Mouse (Mus musculus): ENCODE data around the gene Mrpl40. TPM values are rescaled to one million over a fixed set of nuclear protein-coding genes. Genes with fewer than 3 reads are reported as not detected.

The Mrpl40 gene
- polyA plus RNA-seq (2012), result 1.9 and 2.1 TPM in 2 replicates

GRCm38 (mm10) chr16:18876442-18877308, at the start of gene Mrpl40, which contains the start of gene Hira:
Gene Mrpl40 (minus strand): TSS chr16:18876862.
Gene Hira (plus strand): TSS chr16:18877037.
- TF ChIP-seq GATA1 (IDR thresholded peaks at IDR 0.05; ENCODE audit: low read length), result no peak
- peak within 1 kb of the TSS; percentile 99 for H3K4me3 ChIP-seq (replicated peaks)
- H3K9me3 ChIP-seq (ENCODE audit: control insufficient read depth, low read length), result no peaks in the 10 kb centered on the region
- no peaks in the 10 kb centered on the region for H3K27me3 ChIP-seq (ENCODE audit: control insufficient read depth)
- H3K4me1 ChIP-seq (ENCODE audit: control insufficient read depth), result peaks cover 53% of the 10 kb centered on the region
- H3K36me3 ChIP-seq (ENCODE audit: control insufficient read depth), result peaks cover 64% of the 10 kb centered on the region

- Histone ChIP-seq H3K27me3 (ENCODE audit: control insufficient read depth) (no peaks in the 10 kb centered on the region), H3K4me3 (replicated peaks) (no peak overlapping the region), H3K4me1 (ENCODE audit: control insufficient read depth) (no peaks in the 10 kb centered on the region), H3K36me3 (ENCODE audit: control insufficient read depth) (peaks cover 95% of the 10 kb centered on the region), H3K9me3 (ENCODE audit: control insufficient read depth, low read length) (no peaks in the 10 kb centered on the region)
- TF ChIP-seq GATA1 (IDR thresholded peaks at IDR 0.05; ENCODE audit: low read length) (no peak), TAL1 (IDR thresholded peaks at IDR 0.05; ENCODE audit: low read length) (no peak)
Observed at GRCm38 (mm10) chr16:18921771-18922170, 45.1 kb upstream of the Mrpl40 start.

GRCm38 (mm10) chr16:18916064-18916463, 39.4 kb upstream of the Mrpl40 start:
- Histone ChIP-seq H3K36me3 (ENCODE audit: control insufficient read depth) (peaks cover 82% of the 10 kb centered on the region), H3K27me3 (ENCODE audit: control insufficient read depth) (no peaks in the 10 kb centered on the region), H3K4me3 (replicated peaks) (no peak overlapping the region), H3K9me3 (ENCODE audit: control insufficient read depth, low read length) (no peaks in the 10 kb centered on the region), H3K4me1 (ENCODE audit: control insufficient read depth) (no peaks in the 10 kb centered on the region)
- TF ChIP-seq GATA1 (IDR thresholded peaks at IDR 0.05; ENCODE audit: low read length) (no peak), TAL1 (IDR thresholded peaks at IDR 0.05; ENCODE audit: low read length) (no peak)

GRCm38 (mm10) chr16:18905648-18906047, 29.0 kb upstream of the Mrpl40 start:
- peaks cover 74% of the 10 kb centered on the region for H3K36me3 ChIP-seq (ENCODE audit: control insufficient read depth)
- no peaks in the 10 kb centered on the region for H3K9me3 ChIP-seq (ENCODE audit: control insufficient read depth, low read length)
- TF ChIP-seq GATA1 (IDR thresholded peaks at IDR 0.05; ENCODE audit: low read length) (no peak), TAL1 (IDR thresholded peaks at IDR 0.05; ENCODE audit: low read length) (no peak)
- H3K27me3 ChIP-seq (ENCODE audit: control insufficient read depth), result no peaks in the 10 kb centered on the region
- no peaks in the 10 kb centered on the region for H3K4me1 ChIP-seq (ENCODE audit: control insufficient read depth)
- no peak overlapping the region for H3K4me3 ChIP-seq (replicated peaks)

DNA sequence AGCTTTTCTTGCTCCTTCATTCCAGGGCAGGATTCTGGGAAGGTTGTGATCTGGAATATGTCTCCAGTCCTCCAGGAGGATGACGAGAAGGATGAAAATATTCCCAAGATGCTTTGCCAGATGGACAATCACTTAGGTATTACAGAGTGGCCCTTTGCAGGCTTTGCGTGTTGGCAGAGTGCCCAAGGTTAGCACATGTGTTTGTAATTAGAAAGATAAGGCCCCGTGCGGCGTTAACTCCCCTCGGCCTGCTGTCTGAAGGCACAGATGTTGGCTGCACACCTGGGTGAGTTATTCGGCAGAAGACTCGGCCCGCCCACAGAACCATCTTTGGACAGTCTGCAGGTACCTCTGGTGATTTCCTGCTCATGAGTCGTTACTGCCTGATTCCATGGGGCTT, 19.8 kb upstream of the Mrpl40 start:
- Histone ChIP-seq H3K27me3 (ENCODE audit: control insufficient read depth) (no peaks in the 10 kb centered on the region), H3K4me3 (replicated peaks) (no peak overlapping the region), H3K4me1 (ENCODE audit: control insufficient read depth) (peaks cover 30% of the 10 kb centered on the region), H3K36me3 (ENCODE audit: control insufficient read depth) (peaks cover 73% of the 10 kb centered on the region), H3K9me3 (ENCODE audit: control insufficient read depth, low read length) (no peaks in the 10 kb centered on the region)
- no peak for TF ChIP-seq GATA1 (IDR thresholded peaks at IDR 0.05; ENCODE audit: low read length)
- no peak for TF ChIP-seq TAL1 (IDR thresholded peaks at IDR 0.05; ENCODE audit: low read length)

DNA sequence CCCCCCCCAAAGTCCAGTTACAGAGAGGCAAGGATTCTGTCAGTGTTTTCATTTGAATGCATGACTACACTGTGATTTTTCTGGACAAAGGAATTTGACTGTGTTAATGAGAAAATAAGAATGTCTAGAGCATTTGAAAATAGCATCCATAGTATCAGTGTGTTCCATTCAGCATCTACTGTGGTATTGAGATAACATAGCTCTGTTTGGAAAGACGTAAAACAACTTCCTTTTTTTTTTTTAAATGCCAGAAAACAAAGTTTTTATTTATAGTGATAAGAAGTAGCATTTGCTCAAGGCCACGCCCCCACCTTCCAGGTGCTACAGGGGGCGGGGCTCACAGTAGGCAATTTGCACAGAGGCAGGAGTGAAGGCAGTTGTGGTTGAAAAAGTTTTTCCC, 18.6 kb upstream of the Mrpl40 start:
- H3K4me3 ChIP-seq (replicated peaks), result no peak overlapping the region
- H3K36me3 ChIP-seq (ENCODE audit: control insufficient read depth), result peaks cover 65% of the 10 kb centered on the region
- no peaks in the 10 kb centered on the region for H3K27me3 ChIP-seq (ENCODE audit: control insufficient read depth)
- no peaks in the 10 kb centered on the region for H3K9me3 ChIP-seq (ENCODE audit: control insufficient read depth, low read length)
- H3K4me1 ChIP-seq (ENCODE audit: control insufficient read depth), result peaks cover 35% of the 10 kb centered on the region
- TF ChIP-seq TAL1 (IDR thresholded peaks at IDR 0.05; ENCODE audit: low read length) (no peak), GATA1 (IDR thresholded peaks at IDR 0.05; ENCODE audit: low read length) (no peak)

- Histone ChIP-seq H3K27me3 (ENCODE audit: control insufficient read depth) (no peaks in the 10 kb centered on the region), H3K4me1 (ENCODE audit: control insufficient read depth) (peaks cover 47% of the 10 kb centered on the region), H3K36me3 (ENCODE audit: control insufficient read depth) (peaks cover 52% of the 10 kb centered on the region), H3K9me3 (ENCODE audit: control insufficient read depth, low read length) (no peaks in the 10 kb centered on the region), H3K4me3 (replicated peaks) (no peak overlapping the region)
- no peak for TF ChIP-seq TAL1 (IDR thresholded peaks at IDR 0.05; ENCODE audit: low read length)
Observed at GRCm38 (mm10) chr16:18893840-18894372, 17.2 kb upstream of the Mrpl40 start.

DNA sequence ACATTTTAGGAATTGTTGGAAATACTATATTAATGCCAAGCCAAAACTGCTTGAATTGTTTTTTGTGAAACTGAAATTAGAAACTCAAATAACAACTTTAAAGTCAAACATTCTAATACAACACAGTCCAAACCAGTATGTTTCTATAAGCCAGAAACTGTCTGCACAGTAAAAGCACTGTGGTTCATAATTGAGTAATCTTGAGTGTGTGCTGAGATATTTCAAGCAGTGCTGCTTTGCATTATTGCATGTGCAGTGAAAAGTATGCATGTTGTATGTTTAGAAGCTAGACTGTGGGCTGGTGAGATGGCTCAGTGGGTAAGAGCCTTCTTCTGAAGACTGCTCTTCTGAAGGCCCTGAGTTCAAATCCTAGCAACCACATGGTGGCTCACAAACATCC, 7.4 kb upstream of the Mrpl40 start:
- Histone ChIP-seq H3K36me3 (ENCODE audit: control insufficient read depth) (peaks cover 60% of the 10 kb centered on the region), H3K4me1 (ENCODE audit: control insufficient read depth) (peaks cover 30% of the 10 kb centered on the region), H3K4me3 (replicated peaks) (no peak overlapping the region), H3K9me3 (ENCODE audit: control insufficient read depth, low read length) (no peaks in the 10 kb centered on the region), H3K27me3 (ENCODE audit: control insufficient read depth) (no peaks in the 10 kb centered on the region)
- TF ChIP-seq GATA1 (IDR thresholded peaks at IDR 0.05; ENCODE audit: low read length), result no peak
- no peak for TF ChIP-seq TAL1 (IDR thresholded peaks at IDR 0.05; ENCODE audit: low read length)

DNA sequence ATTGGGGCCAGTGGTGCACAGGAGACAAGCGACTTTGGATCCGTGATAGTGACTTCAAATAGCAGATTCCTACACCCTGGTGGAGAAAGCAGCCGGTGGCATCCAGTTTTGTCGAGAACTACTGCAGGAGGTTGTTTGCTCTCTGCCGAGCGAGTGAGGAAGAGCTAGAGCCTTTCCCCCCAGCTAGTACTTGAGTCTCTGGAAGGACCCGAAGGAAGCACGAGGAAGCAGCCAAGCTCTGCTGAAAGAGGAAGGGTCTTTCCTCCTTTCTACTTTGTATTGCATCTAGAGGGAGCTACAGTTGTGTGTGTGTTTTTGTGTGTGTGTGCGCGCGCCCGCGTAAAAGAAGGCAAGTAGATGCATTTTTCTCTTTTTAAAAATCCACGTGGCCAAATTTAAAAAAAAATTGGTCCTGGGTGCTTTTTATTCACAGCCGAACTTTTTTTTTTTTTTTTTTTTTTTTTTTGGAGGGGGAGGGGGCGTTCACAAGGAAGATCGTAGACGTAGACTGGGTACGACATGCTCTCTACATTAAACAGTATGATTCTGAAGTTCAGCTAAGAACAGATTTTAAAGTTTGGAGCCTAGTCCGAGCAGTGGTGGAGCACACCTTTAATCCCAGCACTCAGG, 1.5 kb upstream of the Mrpl40 start:
- Histone ChIP-seq H3K36me3 (ENCODE audit: control insufficient read depth) (peaks cover 62% of the 10 kb centered on the region), H3K9me3 (ENCODE audit: control insufficient read depth, low read length) (no peaks in the 10 kb centered on the region), H3K4me3 (replicated peaks) (peak overlapping the region; percentile 99), H3K4me1 (ENCODE audit: control insufficient read depth) (peaks cover 52% of the 10 kb centered on the region), H3K27me3 (ENCODE audit: control insufficient read depth) (no peaks in the 10 kb centered on the region)
- TF ChIP-seq TAL1 (IDR thresholded peaks at IDR 0.05; ENCODE audit: low read length) (no peak), GATA1 (IDR thresholded peaks at IDR 0.05; ENCODE audit: low read length) (no peak)
